Mouse (Mus musculus): Measurements from ENCODE around the gene Faf1. TPM values are rescaled to one million over a fixed set of nuclear protein-coding genes. Genes with fewer than 3 reads are reported as not detected.

Gene Faf1
- total and polyA plus RNA-seq, 3 experiments = 34.9 to 52.8 (median 38.2) TPM

- H3K9me3 ChIP-seq (replicated peaks; ENCODE audit: low read length) = peaks cover 34% of the 10 kb centered on the region
These were observed 308.4 kb downstream of the Faf1 start for GRCm38 (mm10) chr4:109984496-109985423.

GRCm38 (mm10) chr4:109985424-109986172 is 309.2 kb downstream of the Faf1 start:
- dilution Hi-C loops (cut with MboI; ENCODE audit: extremely low pct_ligation_motif_present, extremely low pct_unique_long_range_greater_than_20kb, low sequenced_read_pairs) = no loop called here

More at GRCm38 (mm10) chr4:109984496-109985423, 308.4 kb downstream of the Faf1 start:
- in situ Hi-C loops (cut with MboI; ENCODE audit: low pct_ligation_motif_present, low pct_unique_long_range_greater_than_20kb, low sequenced_read_pairs) (no loop called here), dilution Hi-C loops (cut with MboI; ENCODE audit: extremely low pct_ligation_motif_present, extremely low pct_unique_long_range_greater_than_20kb, low sequenced_read_pairs) (no loop called here)
- Histone ChIP-seq H3K79me2 (replicated peaks; ENCODE audit: control insufficient read depth, extremely low read depth, insufficient read depth, poor library complexity, severe bottlenecking) (no peaks in the 10 kb centered on the region), H3K4me1 (ENCODE audit: control insufficient read depth in 1 of 2, insufficient read depth in 2 of 2) (no peaks in the 10 kb centered on the region), H3K9ac (ENCODE audit: insufficient read depth, low read depth) (no peak overlapping the region), H3K27me3 (replicated peaks) (no peaks in the 10 kb centered on the region), H3K4me2 (ENCODE audit: insufficient read depth, low read depth, poor library complexity, severe bottlenecking) (no peak overlapping the region), H3K27ac (ENCODE audit: insufficient read depth, low read depth) (no peak overlapping the region), H3K4me3 (replicated peaks in 1 of 3; ENCODE audit: low read depth in 2 of 3, low read length in 2 of 3, poor library complexity in 1 of 3) (no peak overlapping the region), H3K36me3 (replicated peaks in 1 of 2; ENCODE audit: control insufficient read depth in 1 of 2, insufficient read depth in 1 of 2, low read length in 1 of 2) (peaks cover 0 to 9% of the 10 kb centered on the region in 2 experiments)
- TF ChIP-seq USF1 (IDR thresholded peaks at IDR 0.05; ENCODE audit: low read depth, low read length) (no peak), RAD21 (IDR thresholded peaks at IDR 0.05; ENCODE audit: low read depth, low read length) (no peak), SIN3A (IDR thresholded peaks at IDR 0.05; ENCODE audit: low read length) (no peak), IRF4 (IDR thresholded peaks at IDR 0.05; ENCODE audit: low read depth, low read length) (no peak), E2F4 (IDR thresholded peaks at IDR 0.05; ENCODE audit: insufficient replicate concordance, low read depth, low read length) (no peak), MEF2A (IDR thresholded peaks at IDR 0.05; ENCODE audit: borderline replicate concordance, low read depth, low read length) (no peak), NELFE (IDR thresholded peaks at IDR 0.05; ENCODE audit: low read depth, low read length) (no peak)
- no peak for DNase-seq (ENCODE audit: extremely low read depth)

More at GRCm38 (mm10) chr4:109985424-109986172, 309.2 kb downstream of the Faf1 start:
- H3K9me3 ChIP-seq (replicated peaks; ENCODE audit: low read length) = peaks cover 27% of the 10 kb centered on the region
- H3K79me2 ChIP-seq (replicated peaks; ENCODE audit: control insufficient read depth, extremely low read depth, insufficient read depth, poor library complexity, severe bottlenecking) = no peaks in the 10 kb centered on the region
- no peaks in the 10 kb centered on the region for H3K4me1 ChIP-seq (ENCODE audit: control insufficient read depth in 1 of 2, insufficient read depth in 2 of 2)
- TF ChIP-seq GABPA (IDR thresholded peaks at IDR 0.05; ENCODE audit: insufficient replicate concordance, low read depth, low read length) (no peak), NELFE (IDR thresholded peaks at IDR 0.05; ENCODE audit: low read depth, low read length) (no peak), USF2 (conservative IDR thresholded peaks at IDR 0.05; ENCODE audit: low read depth, low read length) (no peak), KAT2A (IDR thresholded peaks at IDR 0.05; ENCODE audit: insufficient replicate concordance, low read length) (no peak), MAZ (IDR thresholded peaks at IDR 0.05; ENCODE audit: low read depth, low read length) (no peak), SIN3A (IDR thresholded peaks at IDR 0.05; ENCODE audit: low read length) (no peak), MEF2A (IDR thresholded peaks at IDR 0.05; ENCODE audit: borderline replicate concordance, low read depth, low read length) (no peak), ELF1 (IDR thresholded peaks at IDR 0.05; ENCODE audit: low read depth, low read length) (no peak), PAX5 (IDR thresholded peaks at IDR 0.05; ENCODE audit: low read length) (no peak), ETS1 (conservative IDR thresholded peaks at IDR 0.05; ENCODE audit: low read depth, low read length) (no peak), MAX (IDR thresholded peaks at IDR 0.05; ENCODE audit: low read length) (no peak), E2F4 (IDR thresholded peaks at IDR 0.05; ENCODE audit: insufficient replicate concordance, low read depth, low read length) (no peak), TBP (conservative IDR thresholded peaks at IDR 0.05; ENCODE audit: low read depth, low read length) (no peak)
- no peak for DNase-seq (ENCODE audit: extremely low read depth)
- H3K27me3 ChIP-seq (replicated peaks) = no peaks in the 10 kb centered on the region
- H3K4me3 ChIP-seq (replicated peaks in 1 of 3; ENCODE audit: low read depth in 2 of 3, low read length in 2 of 3, poor library complexity in 1 of 3) = no peak overlapping the region
- no peak overlapping the region for H3K4me2 ChIP-seq (ENCODE audit: insufficient read depth, low read depth, poor library complexity, severe bottlenecking)
- in situ Hi-C loops (cut with MboI; ENCODE audit: low pct_ligation_motif_present, low pct_unique_long_range_greater_than_20kb, low sequenced_read_pairs) = no loop called here
- peaks cover 0 to 6% of the 10 kb centered on the region in 2 experiments for H3K36me3 ChIP-seq (replicated peaks in 1 of 2; ENCODE audit: control insufficient read depth in 1 of 2, insufficient read depth in 1 of 2, low read length in 1 of 2)
- H3K9ac ChIP-seq (ENCODE audit: insufficient read depth, low read depth) = no peak overlapping the region
- H3K27ac ChIP-seq (ENCODE audit: insufficient read depth, low read depth) = no peak overlapping the region
